Mouse (Mus musculus): Measurements from ENCODE around the gene Rpl35. TPM values are rescaled to one million over a fixed set of nuclear protein-coding genes. Genes with fewer than 3 reads are reported as not detected.

Rpl35 gene
- polyA plus RNA-seq, 1 experiment from 2014 or later: 1,016 TPM

Other genes with a start within 250 kb of the Rpl35 start
- gene Nr6a1, start 77.9 kb downstream of the Rpl35 start, polyA plus RNA-seq (2014; fragmentation: Nextera tagmentation; extraction: Ambion mirVana): 5.0 and 6.6 TPM in 2 replicates
- gene Olfml2a, start 73.6 kb downstream of the Rpl35 start, polyA plus RNA-seq (2014; fragmentation: Nextera tagmentation; extraction: Ambion mirVana): 1.6 and 2.5 TPM in 2 replicates
- 1.5 and 1.8 TPM in 2 replicates for gene Wdr38, start 8.1 kb downstream of the Rpl35 start, polyA plus RNA-seq (2014; fragmentation: Nextera tagmentation; extraction: Ambion mirVana)
- 147 and 149 TPM in 2 replicates for gene Arpc5l, start 276 bp downstream of the Rpl35 start, polyA plus RNA-seq (2014; fragmentation: Nextera tagmentation; extraction: Ambion mirVana)
- 32.9 and 37.3 TPM in 2 replicates for gene Golga1, start 59.9 kb upstream of the Rpl35 start, polyA plus RNA-seq (2014; fragmentation: Nextera tagmentation; extraction: Ambion mirVana)
- gene Scai, start 185.1 kb upstream of the Rpl35 start, polyA plus RNA-seq (2014; fragmentation: Nextera tagmentation; extraction: Ambion mirVana): 11.0 and 14.4 TPM in 2 replicates
- gene Ppp6c, start 220.8 kb upstream of the Rpl35 start, polyA plus RNA-seq (2014; fragmentation: Nextera tagmentation; extraction: Ambion mirVana): 90.5 and 96.3 TPM in 2 replicates

Data from hindbrain, embryonic 11.5 days (tissue).